In the genomic region with DNA sequence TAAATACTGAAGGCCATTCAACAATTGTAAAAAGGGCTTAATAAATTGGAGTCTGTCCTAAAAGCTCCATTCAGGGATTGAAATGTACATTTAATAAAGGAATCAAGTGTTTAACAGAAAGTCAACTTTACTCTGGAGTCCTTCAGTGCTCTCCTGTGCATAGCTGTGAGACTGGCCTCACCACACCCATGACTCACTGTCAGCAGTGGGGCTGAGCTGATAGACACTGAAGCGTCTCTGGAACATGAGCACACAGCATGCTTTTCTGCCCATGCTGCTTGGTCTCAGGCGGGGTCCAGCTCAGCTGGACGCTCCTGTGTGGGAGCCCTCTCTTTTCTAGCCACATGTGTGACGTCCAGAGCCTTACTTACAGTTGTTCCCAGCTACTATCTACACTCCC, we compare ENCODE assay signal across 3 mouse cellular contexts. TPM values are rescaled to one million over a fixed set of nuclear protein-coding genes. Genes with fewer than 3 reads are reported as not detected.
"Had no signal": no experiment of that assay in that cellular context is flagged by ENCODE, and none has a peak within 500 bp of the region (broad histone marks: within the 10 kb centered on the region; RNA-seq: fewer than 3 reads in every experiment).

No protein-coding gene starts in this region.

RNA-seq across cellular contexts. Expression of gene Gm49721, which starts 36.1 kb away (rescaled TPM):
- polyA plus RNA-seq: neural tube, embryonic 14.5 days; small intestine, adult 2 months; spleen, adult 2 months had no signal
